Mouse (Mus musculus) hindbrain, postnatal 0 days (tissue): ENCODE data around the gene 1700022I11Rik. TPM values are rescaled to one million over a fixed set of nuclear protein-coding genes. Genes with fewer than 3 reads are reported as not detected.

Source experiments
- ATAC-seq: fragments of 200-750 bp; cut with Nextera tagmentation; 2 replicates; pipeline ENCODE4 v1.8.0; 2017; ENCODE audit warnings: mild to moderate bottlenecking, moderate TSS enrichment, moderate library complexity
- DNase-seq: peaks from one replicate; pipeline ENCODE4 v3.0.0-alpha.2; 2015; ENCODE audit warnings: low spot score
- H3K27ac ChIP-seq: fragments of 300-500 bp; sonication (generic); 2 replicates; pipeline ENCODE4 v1.5.1; 2014; ENCODE audit warnings: mild to moderate bottlenecking
- H3K27me3 ChIP-seq: fragments of 300-500 bp; sonication (generic); 2 replicates; pipeline ENCODE4 v1.6.1; 2014; ENCODE audit warnings: low read length, mixed read lengths; ENCODE audit not compliant: insufficient read depth
- H3K36me3 ChIP-seq: fragments of 300-500 bp; sonication (generic); 2 replicates; pipeline ENCODE4 v1.6.1; 2014; ENCODE audit warnings: low read length, mixed read lengths; ENCODE audit not compliant: insufficient read depth
- H3K4me1 ChIP-seq: fragments of 300-500 bp; sonication (generic); 2 replicates; pipeline ENCODE4 v1.6.1; 2014; ENCODE audit warnings: antibody characterized with exemption, low read length, mixed read lengths; ENCODE audit not compliant: insufficient read depth
- H3K4me2 ChIP-seq: fragments of 300-500 bp; sonication (generic); 2 replicates; pipeline ENCODE4 v1.6.1; 2014; ENCODE audit warnings: low read depth, mild to moderate bottlenecking, low read length, moderate library complexity, mixed read lengths
- H3K4me3 ChIP-seq: fragments of 300-500 bp; sonication (generic); 2 replicates; pipeline ENCODE4 v1.5.1; 2014; ENCODE audit warnings: low read length
- H3K9ac ChIP-seq: fragments of 300-500 bp; sonication (generic); replicated peaks from 2 replicates; pipeline ENCODE4 v1.6.1; 2014; ENCODE audit warnings: mild to moderate bottlenecking, low read length, moderate library complexity, mixed read lengths
- H3K9me3 ChIP-seq: fragments of 300-500 bp; sonication (generic); 2 replicates; pipeline ENCODE4 v1.6.1; 2016; ENCODE audit warnings: low read length, mixed read lengths
- CTCF ChIP-seq: IDR thresholded peaks from 2 replicates; pipeline ENCODE4 v1.5.1; 2016; ENCODE audit warnings: antibody characterized with exemption, control low read depth, low read depth
- WGBS: fragments of 180-500 bp; shearing (Covaris S2); extraction: QIAGEN DNeasy Blood & Tissue Kit; methylation state at CpG from one replicate; pipeline ENCODE4 v1.1.7; 2014; 5-methylcytosine and 5-hydroxymethylcytosine counted together
- polyA plus RNA-seq: library from polyadenylated mRNA; unstranded; fragments of >200 nt; fragmentation: Nextera tagmentation; extraction: Ambion mirVana; gene quantifications from 2 replicates; pipeline ENCODE4 v1.2.1, GENCODE M21; 2015
- total RNA-seq: library from RNA; depleted of rRNA; stranded (reverse); fragments of >200 nt; gene quantifications from 2 replicates; pipeline ENCODE4 v1.2.3, GENCODE M21; 2014; rRNA removed

Gene 1700022I11Rik
- not detected in 2 replicates for total RNA-seq
- polyA plus RNA-seq = 0.37 and 0.60 TPM in 2 replicates

DNA sequence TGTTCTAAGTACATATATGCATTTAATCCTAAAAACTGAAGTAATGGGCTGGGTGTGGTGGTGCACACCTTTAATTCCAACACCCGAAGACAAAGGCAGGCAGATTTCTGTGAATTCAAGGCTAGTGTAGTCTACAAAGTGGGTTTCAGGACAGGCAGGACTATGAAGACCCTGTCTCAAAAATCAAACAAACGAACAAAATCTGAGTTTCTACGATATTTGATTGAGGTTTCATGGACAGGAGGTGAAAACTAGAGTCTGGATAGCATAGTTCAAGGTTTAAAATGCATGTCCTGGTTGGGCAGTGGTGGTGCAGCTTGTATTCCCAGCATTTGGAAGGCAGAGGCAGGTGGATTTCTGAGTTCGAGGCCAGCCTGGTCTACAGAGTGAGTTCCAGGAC, at the start of gene 1700022I11Rik:
1700022I11Rik (plus strand) TSS at position 301 of the 400 bp plus-strand sequence.
- H3K4me2 ChIP-seq = no peak within 1 kb of the TSS
- DNase-seq (no peak), ATAC-seq (no peak)
- H3K4me1 ChIP-seq = peaks cover 3% of the 10 kb centered on the region; the same call in 1 of the 2 replicates
- no peak for TF ChIP-seq CTCF
- H3K9ac ChIP-seq = no peak within 1 kb of the TSS
- H3K27me3 ChIP-seq = no peaks in the 10 kb centered on the region
- WGBS = 84% methylated on average over 4 of the region's 4 CpGs
- H3K9me3 ChIP-seq = no peaks in the 10 kb centered on the region
- no peak within 1 kb of the TSS for H3K4me3 ChIP-seq
- H3K27ac ChIP-seq = no peak within 1 kb of the TSS
- H3K36me3 ChIP-seq = no peaks in the 10 kb centered on the region

DNA sequence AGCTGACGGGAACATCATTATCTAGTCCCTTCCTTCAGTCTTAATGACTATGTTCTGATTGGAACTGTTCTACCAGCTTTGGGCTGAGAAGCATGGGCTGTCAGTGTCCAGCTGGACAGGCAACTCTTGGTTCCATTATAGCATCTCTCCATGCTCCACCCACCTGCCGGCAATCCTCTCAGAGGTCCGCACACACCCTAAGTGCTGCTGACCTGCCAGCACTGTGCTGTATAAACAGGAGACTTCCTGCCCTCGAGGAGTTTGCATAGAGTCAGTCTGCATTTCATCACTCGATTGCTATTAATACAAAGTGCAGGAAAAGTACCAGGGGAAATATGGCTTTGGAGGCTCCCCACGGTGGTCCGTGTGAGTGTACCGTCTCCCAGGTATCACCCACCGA, 48.7 kb upstream of the 1700022I11Rik start:
- Histone ChIP-seq H3K9me3 (no peaks in the 10 kb centered on the region), H3K9ac (no peak overlapping the region), H3K4me2 (no peak overlapping the region), H3K4me1 (no peaks in the 10 kb centered on the region), H3K27me3 (no peaks in the 10 kb centered on the region), H3K27ac (no peak overlapping the region), H3K4me3 (no peak overlapping the region), H3K36me3 (no peaks in the 10 kb centered on the region)
- ATAC-seq = no peak
- 77% methylated on average over 9 of the region's 9 CpGs for WGBS
- no peak for DNase-seq
- TF ChIP-seq CTCF = no peak

DNA sequence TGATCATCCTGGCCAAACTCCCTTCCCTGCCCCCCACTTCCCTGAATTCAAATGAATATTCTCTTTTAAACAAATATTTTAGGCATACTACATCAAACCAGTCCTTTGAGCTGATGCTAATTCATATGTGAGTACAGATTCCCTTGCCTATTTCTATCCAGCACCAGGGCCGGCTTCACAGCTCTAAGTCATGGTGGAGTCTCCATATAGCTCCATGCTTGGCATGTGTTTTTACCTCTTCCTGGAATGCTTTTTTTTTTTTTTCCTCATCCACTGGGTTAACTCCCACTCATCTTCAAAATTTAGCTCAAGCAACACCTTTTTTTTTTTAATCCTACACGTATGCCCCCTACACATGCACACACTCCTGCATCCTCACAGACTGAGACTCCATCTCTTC, 47.9 kb upstream of the 1700022I11Rik start:
- no peaks in the 10 kb centered on the region for H3K36me3 ChIP-seq
- H3K4me1 ChIP-seq = no peaks in the 10 kb centered on the region
- 67% methylated on average over 2 of the region's 2 CpGs for WGBS
- DNase-seq = no peak
- H3K27me3 ChIP-seq = no peaks in the 10 kb centered on the region
- H3K9ac ChIP-seq = no peak overlapping the region
- H3K27ac ChIP-seq = no peak overlapping the region
- ATAC-seq = no peak
- TF ChIP-seq CTCF = no peak
- H3K9me3 ChIP-seq = no peaks in the 10 kb centered on the region
- no peak overlapping the region for H3K4me2 ChIP-seq
- no peak overlapping the region for H3K4me3 ChIP-seq

DNA sequence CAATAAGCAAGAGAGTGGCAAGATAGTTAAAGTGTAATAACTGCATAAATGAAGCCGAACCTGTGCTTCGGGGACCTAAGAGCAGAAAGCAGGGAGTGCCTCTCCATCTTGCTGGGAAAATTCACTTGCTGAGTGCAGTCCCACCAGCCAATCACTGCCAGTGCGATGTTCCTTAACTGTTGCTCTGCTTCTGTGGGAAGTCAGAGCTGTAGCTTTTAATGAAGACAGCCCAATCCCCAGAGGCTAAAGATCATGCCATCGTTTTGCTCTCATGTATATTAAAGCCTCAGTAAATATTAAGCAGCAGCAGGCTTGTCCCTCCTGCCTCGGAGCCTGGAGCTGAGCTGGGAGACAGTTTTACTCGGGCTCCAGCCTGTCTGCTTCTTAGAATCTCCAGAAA, 47.3 kb upstream of the 1700022I11Rik start:
- 0 out of 2 replicates have a peak, but pooled peaks have one; percentile 13 for ATAC-seq
- 62% methylated on average over 6 of the region's 6 CpGs for WGBS
- H3K4me2 ChIP-seq = no peak overlapping the region

DNA sequence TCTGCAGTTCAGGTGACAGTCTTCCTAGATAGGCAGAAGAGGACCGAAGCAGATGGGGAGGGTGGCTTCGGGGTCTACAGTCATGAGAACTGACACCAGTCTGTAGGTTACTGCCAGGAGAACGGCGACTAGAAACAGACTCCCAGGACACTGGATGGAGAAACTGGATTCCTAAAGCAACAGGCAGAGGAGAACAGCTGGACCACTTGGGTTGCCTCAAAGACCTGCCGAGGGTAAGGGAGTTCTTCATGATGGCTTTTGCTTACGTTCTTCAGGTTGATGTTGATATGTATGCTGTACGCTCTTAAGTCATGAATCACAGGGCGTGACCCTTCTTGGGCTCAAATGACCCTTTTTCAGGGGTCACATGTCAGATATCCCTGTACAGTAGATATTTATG, 46.9 kb upstream of the 1700022I11Rik start:
- H3K4me1 ChIP-seq = no peaks in the 10 kb centered on the region
- no peak for TF ChIP-seq CTCF
- no peaks in the 10 kb centered on the region for H3K27me3 ChIP-seq
- no peaks in the 10 kb centered on the region for H3K9me3 ChIP-seq
- H3K36me3 ChIP-seq = no peaks in the 10 kb centered on the region
- H3K27ac ChIP-seq = no peak overlapping the region
- no peak for ATAC-seq
- 87% methylated on average over 8 of the region's 8 CpGs for WGBS
- H3K4me3 ChIP-seq = no peak overlapping the region
- no peak for DNase-seq
- H3K4me2 ChIP-seq = no peak overlapping the region
- H3K9ac ChIP-seq = no peak overlapping the region

More for the DNA sequence above, 47.3 kb upstream of the 1700022I11Rik start:
- Histone ChIP-seq H3K9me3 (no peaks in the 10 kb centered on the region), H3K9ac (no peak overlapping the region), H3K4me3 (no peak overlapping the region), H3K27me3 (no peaks in the 10 kb centered on the region), H3K27ac (no peak overlapping the region), H3K36me3 (no peaks in the 10 kb centered on the region), H3K4me1 (no peaks in the 10 kb centered on the region)
- no peak for TF ChIP-seq CTCF
- peak; percentile 42 for DNase-seq

DNA sequence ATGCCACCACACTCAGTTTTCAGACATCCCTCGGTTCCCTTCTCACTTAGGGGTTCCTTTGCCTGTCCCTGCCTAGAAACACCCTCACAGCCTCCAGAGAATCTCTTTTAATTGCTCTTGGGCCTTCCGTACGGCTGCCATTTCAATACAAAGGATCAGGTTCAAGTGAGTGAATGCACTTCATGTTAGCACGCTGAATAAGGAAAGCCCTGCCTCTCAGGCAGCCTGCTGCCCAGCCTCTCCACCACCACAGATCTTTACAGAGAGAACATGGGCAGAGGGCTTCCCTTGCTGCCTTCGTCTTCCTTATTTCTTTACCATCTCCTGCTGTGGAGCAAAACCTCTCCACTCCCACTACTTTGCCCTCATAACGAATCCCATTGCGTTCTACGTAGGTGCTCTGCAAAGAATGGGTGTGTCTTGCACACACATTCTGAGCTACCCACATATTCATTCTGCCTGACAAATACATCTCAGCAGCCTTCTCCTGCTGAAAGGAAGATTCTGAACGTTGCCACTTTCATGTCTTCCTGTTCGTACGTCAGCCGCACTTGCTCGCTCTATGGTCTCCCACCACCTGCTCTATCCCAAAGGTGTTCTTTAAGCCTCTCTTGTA, 45.2 kb upstream of the 1700022I11Rik start:
- H3K27ac ChIP-seq = no peak overlapping the region
- no peak overlapping the region for H3K4me2 ChIP-seq
- H3K27me3 ChIP-seq = no peaks in the 10 kb centered on the region
- H3K9ac ChIP-seq = no peak overlapping the region
- no peak for TF ChIP-seq CTCF
- no peaks in the 10 kb centered on the region for H3K4me1 ChIP-seq
- H3K4me3 ChIP-seq = no peak overlapping the region
- H3K9me3 ChIP-seq = no peaks in the 10 kb centered on the region
- H3K36me3 ChIP-seq = no peaks in the 10 kb centered on the region
- no peak for DNase-seq
- ATAC-seq = no peak
- WGBS = 70% methylated on average over 13 of the region's 13 CpGs

DNA sequence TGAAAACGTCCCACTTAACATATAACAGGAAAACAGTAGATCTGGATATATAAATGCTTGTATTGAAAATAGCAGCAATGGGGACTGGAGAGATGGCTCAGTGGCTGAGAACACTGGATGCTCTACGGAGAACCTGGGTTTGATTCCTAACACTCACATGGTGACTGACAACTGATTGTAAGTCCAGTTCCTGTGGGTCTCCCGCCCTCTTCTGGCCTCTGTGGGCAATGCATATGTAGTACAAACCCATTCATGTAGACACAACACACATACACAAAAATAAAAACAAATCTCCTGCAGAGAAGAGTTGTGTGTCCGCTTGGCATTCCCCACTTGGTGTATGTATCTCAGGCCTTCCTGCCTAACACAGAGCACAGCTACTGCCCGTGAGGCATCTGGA, 41.2 kb upstream of the 1700022I11Rik start:
- no peak overlapping the region for H3K4me2 ChIP-seq
- H3K9me3 ChIP-seq = no peaks in the 10 kb centered on the region
- WGBS = 83% methylated on average over 5 of the region's 5 CpGs
- no peaks in the 10 kb centered on the region for H3K27me3 ChIP-seq
- no peak overlapping the region for H3K27ac ChIP-seq
- no peaks in the 10 kb centered on the region for H3K4me1 ChIP-seq
- H3K36me3 ChIP-seq = no peaks in the 10 kb centered on the region
- ATAC-seq (no peak), DNase-seq (no peak)
- 0 out of 2 replicates have a peak, but pooled peaks have one; percentile 13 for TF ChIP-seq CTCF
- H3K9ac ChIP-seq = no peak overlapping the region
- no peak overlapping the region for H3K4me3 ChIP-seq
